Mouse (Mus musculus): ENCODE data around the gene Evx2. TPM values are rescaled to one million over a fixed set of nuclear protein-coding genes. Genes with fewer than 3 reads are reported as not detected.

The Evx2 gene
- total and polyA plus RNA-seq, 3 experiments, result not detected

DNA sequence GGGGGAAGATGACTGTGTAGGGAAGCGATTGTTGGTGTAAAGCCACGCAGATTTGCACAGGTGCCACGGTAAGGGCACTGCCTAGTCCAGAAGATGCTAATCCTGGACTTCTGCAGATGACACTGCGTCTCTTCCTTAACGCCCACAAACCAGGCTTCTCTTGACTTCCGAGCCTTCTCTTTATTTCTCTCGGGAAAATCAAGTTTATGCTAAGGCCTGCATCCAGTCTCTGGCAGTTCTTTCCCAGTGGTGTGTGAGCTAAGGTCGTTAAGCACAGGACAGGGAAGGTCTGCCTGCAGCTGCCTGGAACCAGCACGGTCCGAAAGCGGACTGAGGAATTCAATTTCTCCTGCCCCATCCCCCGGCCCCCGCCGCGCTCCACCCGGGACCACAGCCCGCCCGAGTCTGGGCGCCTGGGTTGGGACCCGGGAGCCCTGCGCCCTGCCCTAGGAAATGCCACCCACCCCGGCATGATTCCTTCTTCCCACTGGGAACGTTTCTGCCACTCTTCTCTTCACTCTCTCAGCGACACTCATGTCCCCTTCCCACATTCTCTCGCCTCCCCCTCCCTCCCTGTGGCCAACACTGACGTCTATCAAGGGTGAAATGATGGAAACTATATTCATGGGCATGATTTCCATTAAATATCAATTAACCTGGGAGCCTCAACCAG is 44.5 kb upstream of the Evx2 start:
- H3K79me2 ChIP-seq (ENCODE audit: control insufficient read depth, insufficient read depth, low read length, poor library complexity), result peaks cover 6% of the 10 kb centered on the region; the same call in 1 of the 2 replicates
- no peaks in the 10 kb centered on the region for H3K27me3 ChIP-seq (ENCODE audit: control insufficient read depth in 1 of 2, insufficient read depth in 2 of 2, low read length in 2 of 2)
- peaks cover 0 to 2% of the 10 kb centered on the region in 2 experiments; a peak in 1 of 4 replicates for H3K36me3 ChIP-seq (ENCODE audit: control insufficient read depth in 1 of 2, insufficient read depth in 2 of 2, low read length in 2 of 2)
- TF ChIP-seq JUND (IDR thresholded peaks at IDR 0.05; ENCODE audit: low read depth, low read length) (no peak), POLR2AphosphoS5 (IDR thresholded peaks at IDR 0.05; ENCODE audit: borderline replicate concordance, low read depth, low read length) (no peak), RCOR1 (IDR thresholded peaks at IDR 0.05; ENCODE audit: low read depth, low read length) (no peak)
- H3K27ac ChIP-seq (ENCODE audit: control insufficient read depth, low read depth, low read length), result no peak overlapping the region
- H3K9ac ChIP-seq (ENCODE audit: control insufficient read depth, low read depth, low read length, poor library complexity, severe bottlenecking), result no peak overlapping the region
- DNase-seq (ENCODE audit: low read depth, low spot score), result no peak
- no peaks in the 10 kb centered on the region; a peak in 2 of 4 replicates for H3K4me1 ChIP-seq (ENCODE audit: control insufficient read depth in 1 of 2, insufficient read depth in 2 of 2, low read length in 2 of 2)
- no peaks in the 10 kb centered on the region for H3K9me3 ChIP-seq (replicated peaks; ENCODE audit: insufficient read depth, low read length)
- H3K4me3 ChIP-seq (ENCODE audit: control insufficient read depth in 1 of 2, insufficient read depth in 1 of 2, low read depth in 2 of 2, low read length in 2 of 2), result no peak overlapping the region

DNA sequence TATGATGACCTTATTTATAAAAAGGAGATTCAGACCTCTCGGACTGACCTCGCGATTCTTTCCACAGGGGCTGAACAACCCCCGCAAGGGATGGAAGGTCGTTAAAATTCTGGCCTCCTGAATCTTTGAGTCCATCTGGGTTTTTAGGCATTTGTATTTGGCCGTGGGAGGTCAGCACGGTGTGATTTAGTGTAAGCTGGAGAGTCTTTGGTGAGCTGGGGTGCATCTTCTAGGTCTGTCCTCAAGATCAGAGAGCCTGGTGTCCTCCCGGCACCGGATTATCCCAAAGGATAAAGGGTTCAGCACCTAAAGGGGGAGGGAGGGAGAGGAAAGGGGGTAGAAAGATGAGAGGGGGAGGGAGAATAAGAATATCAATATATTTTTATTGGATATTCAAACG is 44.0 kb upstream of the Evx2 start:
- Histone ChIP-seq H3K36me3 (ENCODE audit: control insufficient read depth in 1 of 2, insufficient read depth in 2 of 2, low read length in 2 of 2) (peaks cover 0 to 2% of the 10 kb centered on the region in 2 experiments; a peak in 1 of 4 replicates), H3K9me3 (replicated peaks; ENCODE audit: insufficient read depth, low read length) (no peaks in the 10 kb centered on the region), H3K4me1 (ENCODE audit: control insufficient read depth in 1 of 2, insufficient read depth in 2 of 2, low read length in 2 of 2) (no peaks in the 10 kb centered on the region; a peak in 2 of 4 replicates), H3K4me3 (ENCODE audit: control insufficient read depth in 1 of 2, insufficient read depth in 1 of 2, low read depth in 2 of 2, low read length in 2 of 2) (no peak overlapping the region), H3K27me3 (ENCODE audit: control insufficient read depth in 1 of 2, insufficient read depth in 2 of 2, low read length in 2 of 2) (no peaks in the 10 kb centered on the region), H3K9ac (ENCODE audit: control insufficient read depth, low read depth, low read length, poor library complexity, severe bottlenecking) (no peak overlapping the region), H3K27ac (ENCODE audit: control insufficient read depth, low read depth, low read length) (no peak overlapping the region), H3K79me2 (ENCODE audit: control insufficient read depth, insufficient read depth, low read length, poor library complexity) (peaks cover 6% of the 10 kb centered on the region; the same call in 1 of the 2 replicates)
- no peak for TF ChIP-seq TAL1 (IDR thresholded peaks at IDR 0.05; ENCODE audit: low read length)
- TF ChIP-seq RCOR1 (IDR thresholded peaks at IDR 0.05; ENCODE audit: low read depth, low read length), result no peak
- no peak for TF ChIP-seq ZC3H11A (IDR thresholded peaks at IDR 0.05; ENCODE audit: low read depth, low read length)
- TF ChIP-seq CTCF (IDR thresholded peaks at IDR 0.05 in 2 of 3, conservative IDR thresholded peaks at IDR 0.05 in 1 of 3; ENCODE audit: control insufficient read depth in 1 of 3, insufficient read depth in 1 of 3, low read depth in 2 of 3, low read length in 3 of 3, poor library complexity in 1 of 3, severe bottlenecking in 1 of 3), result no peak
- no peak for TF ChIP-seq POLR2AphosphoS2 (IDR thresholded peaks at IDR 0.05; ENCODE audit: low read length)
- TF ChIP-seq MAZ (IDR thresholded peaks at IDR 0.05; ENCODE audit: low read depth, low read length), result no peak
- TF ChIP-seq ETS1 (IDR thresholded peaks at IDR 0.05; ENCODE audit: low read depth, low read length), result no peak
- no peak for TF ChIP-seq JUND (IDR thresholded peaks at IDR 0.05; ENCODE audit: low read depth, low read length)
- no peak for TF ChIP-seq KAT2A (conservative IDR thresholded peaks at IDR 0.05; ENCODE audit: low read depth, low read length)
- DNase-seq (ENCODE audit: low read depth, low spot score), result no peak

DNA sequence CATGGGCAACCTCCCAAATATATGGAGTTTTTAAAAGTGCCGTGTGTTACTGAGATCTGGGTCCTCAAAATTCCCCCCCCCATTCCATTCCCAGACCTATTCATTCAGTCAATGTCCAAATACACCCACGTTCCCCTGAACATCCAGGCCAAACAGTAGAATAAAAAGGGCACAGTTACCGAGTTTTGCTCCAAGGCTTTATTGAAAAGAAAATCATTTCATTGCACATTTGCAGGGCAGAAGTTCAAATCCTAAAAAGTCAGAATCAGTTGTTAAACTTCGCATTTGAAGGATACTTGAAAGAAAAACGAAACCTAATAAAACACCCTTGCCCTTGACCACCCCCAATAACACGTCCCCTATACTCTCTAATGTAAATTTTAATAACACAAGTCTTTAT is 43.5 kb upstream of the Evx2 start:
- Histone ChIP-seq H3K36me3 (ENCODE audit: control insufficient read depth in 1 of 2, insufficient read depth in 2 of 2, low read length in 2 of 2) (peaks cover 0 to 2% of the 10 kb centered on the region in 2 experiments; a peak in 1 of 4 replicates), H3K4me1 (ENCODE audit: control insufficient read depth in 1 of 2, insufficient read depth in 2 of 2, low read length in 2 of 2) (no peaks in the 10 kb centered on the region; a peak in 2 of 4 replicates), H3K9me3 (replicated peaks; ENCODE audit: insufficient read depth, low read length) (no peaks in the 10 kb centered on the region), H3K4me3 (ENCODE audit: control insufficient read depth in 1 of 2, insufficient read depth in 1 of 2, low read depth in 2 of 2, low read length in 2 of 2) (no peak overlapping the region), H3K9ac (ENCODE audit: control insufficient read depth, low read depth, low read length, poor library complexity, severe bottlenecking) (no peak overlapping the region), H3K27ac (ENCODE audit: control insufficient read depth, low read depth, low read length) (no peak overlapping the region), H3K79me2 (ENCODE audit: control insufficient read depth, insufficient read depth, low read length, poor library complexity) (peaks cover 6% of the 10 kb centered on the region; the same call in 1 of the 2 replicates), H3K27me3 (ENCODE audit: control insufficient read depth in 1 of 2, insufficient read depth in 2 of 2, low read length in 2 of 2) (no peaks in the 10 kb centered on the region)
- TF ChIP-seq TCF12 (IDR thresholded peaks at IDR 0.05; ENCODE audit: low read depth, low read length) (no peak), EP300 (IDR thresholded peaks at IDR 0.05; ENCODE audit: low read depth in 1 of 2, low read length in 2 of 2) (no peak), MAZ (IDR thresholded peaks at IDR 0.05; ENCODE audit: low read depth, low read length) (no peak), RCOR1 (IDR thresholded peaks at IDR 0.05; ENCODE audit: low read depth, low read length) (no peak), E2F4 (IDR thresholded peaks at IDR 0.05; ENCODE audit: borderline replicate concordance, low read depth, low read length) (no peak), USF1 (IDR thresholded peaks at IDR 0.05; ENCODE audit: low read depth, low read length) (no peak), ZC3H11A (IDR thresholded peaks at IDR 0.05; ENCODE audit: low read depth, low read length) (no peak), ETS1 (IDR thresholded peaks at IDR 0.05; ENCODE audit: low read depth, low read length) (no peak), GATA1 (IDR thresholded peaks at IDR 0.05; ENCODE audit: low read depth, low read length) (no peak), BHLHE40 (IDR thresholded peaks at IDR 0.05; ENCODE audit: borderline replicate concordance, low read depth, low read length) (no peak), GABPA (IDR thresholded peaks at IDR 0.05; ENCODE audit: low read depth, low read length) (no peak), MAFK (IDR thresholded peaks at IDR 0.05; ENCODE audit: borderline replicate concordance, low read depth, low read length) (no peak)
- no peak for DNase-seq (ENCODE audit: low read depth, low spot score)
